Mouse (Mus musculus): Measurements from ENCODE around the gene Sars. TPM values are rescaled to one million over a fixed set of nuclear protein-coding genes. Genes with fewer than 3 reads are reported as not detected.

Gene Sars
- polyA plus RNA-seq (2012; rRNA removed) = 46.8 and 52.8 TPM in 2 replicates

DNA sequence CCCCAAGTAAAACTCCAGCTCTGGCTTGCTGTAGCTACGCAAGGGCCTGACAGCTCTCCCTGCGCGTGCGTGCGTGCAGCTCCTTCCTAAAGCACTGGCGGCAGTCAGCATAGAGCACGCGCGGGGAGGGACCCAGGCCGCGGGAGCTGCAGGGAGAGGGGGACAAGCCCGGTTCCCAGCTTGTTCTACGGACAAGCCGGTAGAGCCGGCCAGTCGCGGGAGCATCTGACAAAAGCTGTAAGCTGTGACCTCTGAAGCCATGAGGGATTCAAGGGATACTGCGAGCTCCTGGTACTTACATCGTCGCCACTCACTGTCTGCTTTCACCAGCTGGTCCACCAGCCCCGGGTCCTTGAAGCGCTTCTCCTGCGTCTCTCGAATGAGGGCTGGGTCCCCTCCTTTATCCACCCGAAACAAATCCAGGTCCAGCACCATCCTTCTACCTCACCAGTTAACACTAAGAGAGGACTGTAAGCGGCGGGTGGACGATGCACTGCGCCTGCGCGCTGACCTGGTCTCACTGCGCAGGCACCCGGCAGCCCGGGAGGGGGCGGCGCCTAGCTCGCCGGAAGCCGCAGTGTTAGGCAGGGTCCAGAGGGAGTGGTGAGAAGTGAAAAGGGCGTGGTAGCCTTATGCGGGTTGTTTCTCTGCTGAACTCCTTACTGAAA lies at the start of gene Sars:
Gene Sars, minus strand, starts transcription at position 512 of the 668 bp plus-strand sequence.

DNA sequence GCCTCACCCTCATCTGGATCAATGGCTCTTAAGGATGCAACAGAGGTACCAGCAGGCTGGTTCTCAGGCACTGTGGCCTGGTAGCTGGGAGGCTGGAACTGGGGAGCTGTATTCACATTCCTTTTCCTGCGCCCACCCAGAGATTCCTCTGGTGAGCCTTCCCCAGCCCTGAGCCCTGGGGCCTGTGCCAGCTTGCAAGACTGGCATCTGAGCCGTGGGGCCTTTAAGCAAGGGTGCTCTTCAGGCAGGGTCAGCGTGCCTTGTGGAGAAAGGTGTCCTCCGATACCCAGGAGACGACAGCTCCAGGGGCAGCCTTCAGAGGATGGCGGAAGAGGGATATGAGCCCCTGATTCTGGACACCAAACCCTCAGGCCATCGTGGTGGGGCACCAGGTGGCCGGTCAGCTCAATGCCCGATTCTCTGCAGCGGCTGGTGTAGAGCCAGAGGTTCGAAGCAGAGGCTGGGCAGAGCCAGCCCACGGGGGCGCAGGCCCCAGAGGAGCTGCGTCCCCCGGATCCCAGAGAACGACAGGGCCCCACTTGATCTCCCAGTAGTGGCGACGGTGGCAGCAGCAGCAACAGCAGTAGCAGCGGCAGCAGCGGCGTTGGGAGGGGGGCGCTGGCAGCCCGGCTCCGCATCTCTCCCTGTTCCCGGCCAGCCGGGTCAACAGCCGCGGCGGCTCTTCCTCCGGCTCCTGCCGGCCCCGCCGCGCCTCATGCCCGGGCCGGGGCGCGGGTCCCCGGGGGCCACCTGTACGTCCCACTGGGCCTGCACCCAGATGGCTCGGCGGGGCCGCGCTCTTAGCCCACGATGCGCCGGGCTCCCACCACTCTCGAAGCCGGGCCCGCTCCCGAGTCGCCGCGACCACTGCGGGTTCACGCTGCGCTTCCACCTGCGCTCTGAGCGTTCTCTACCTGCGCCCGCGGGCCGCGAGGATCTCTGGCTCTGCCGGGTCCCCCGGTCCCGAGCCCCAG lies 29.9 kb downstream of the Sars start, which contains the start of gene Celsr2:
Gene Celsr2, minus strand, starts transcription at position 696 of the 974 bp plus-strand sequence.

DNA sequence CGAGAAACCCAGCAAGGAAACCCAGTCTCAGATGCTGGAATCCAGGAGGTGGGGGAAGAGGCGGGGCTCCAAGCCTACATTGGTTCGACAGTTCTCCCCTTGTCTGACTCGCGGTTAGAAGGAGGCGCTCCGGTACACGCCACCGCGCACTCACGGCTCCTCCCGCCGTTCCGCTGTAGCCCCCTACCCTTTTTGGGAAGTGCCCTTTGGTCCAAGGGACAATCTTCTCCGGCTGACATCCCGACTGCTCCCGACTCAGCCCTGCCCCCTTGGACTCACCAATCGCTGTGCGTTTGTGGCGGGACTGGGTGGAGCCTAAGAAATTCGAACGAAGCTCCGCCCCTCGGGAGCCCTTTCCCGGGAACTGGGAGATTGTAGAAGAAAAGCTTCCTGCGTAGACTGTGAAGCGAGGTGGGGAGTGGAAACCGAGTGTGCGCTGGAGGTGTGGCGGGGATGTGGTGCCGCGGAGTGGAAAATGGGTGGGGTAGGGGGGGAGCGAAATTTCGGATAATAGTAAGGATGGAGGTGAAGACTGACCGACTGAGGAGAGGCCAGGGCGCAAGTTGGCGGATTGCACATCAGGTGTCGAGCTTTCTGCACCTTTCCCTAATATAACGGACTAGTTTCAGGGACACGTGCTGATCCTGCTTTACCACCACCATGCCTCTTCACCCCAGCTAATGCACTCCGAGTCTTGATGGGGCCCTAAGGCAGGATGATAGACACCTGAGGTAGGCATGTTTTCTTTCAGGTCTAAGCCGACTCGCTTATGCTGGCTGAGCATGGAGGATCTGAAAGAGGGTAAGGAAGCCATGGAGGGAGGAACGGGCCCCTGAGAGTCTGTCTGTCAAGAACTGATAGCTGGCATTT lies 61.3 kb downstream of the Sars start, which contains the start of gene Psrc1:
Gene Psrc1, plus strand, starts transcription at position 355 of the 870 bp plus-strand sequence.

Other genes with a start within 250 kb of the Sars start
- 1.5 and 1.9 TPM in 2 replicates for gene Cyb561d1, start 244.0 kb downstream of the Sars start, polyA plus RNA-seq (2012; rRNA removed)
- 1.9 and 2.1 TPM in 2 replicates for gene Atxn7l2, start 234.3 kb downstream of the Sars start, polyA plus RNA-seq (2012; rRNA removed)
- gene Sypl2, start 218.6 kb downstream of the Sars start, polyA plus RNA-seq (2012; rRNA removed) = 0.03 and 0.07 TPM in 2 replicates
- 97.2 and 113 TPM in 2 replicates for gene Psma5, start 188.3 kb downstream of the Sars start, polyA plus RNA-seq (2012; rRNA removed)
- 3.5 and 4.0 TPM in 2 replicates for gene Sort1, start 161.1 kb downstream of the Sars start, polyA plus RNA-seq (2012; rRNA removed)
- gene Mybphl, start 80.3 kb downstream of the Sars start, polyA plus RNA-seq (2012; rRNA removed) = 0.16 and 0.25 TPM in 2 replicates
- 20.7 and 20.8 TPM in 2 replicates for gene Psrc1, start 61.4 kb downstream of the Sars start, polyA plus RNA-seq (2012; rRNA removed)
- gene Celsr2, start 29.7 kb downstream of the Sars start, polyA plus RNA-seq (2012; rRNA removed) = 0.23 and 0.29 TPM in 2 replicates
- gene 1700013F07Rik, start 88.9 kb upstream of the Sars start, polyA plus RNA-seq (2012; rRNA removed) = not detected in 2 replicates
- 0.05 and 0.11 TPM in 2 replicates for gene 5330417C22Rik, start 91.3 kb upstream of the Sars start, polyA plus RNA-seq (2012; rRNA removed)
- 3.4 and 4.7 TPM in 2 replicates for gene Tmem167b, start 117.3 kb upstream of the Sars start, polyA plus RNA-seq (2012; rRNA removed)
- 6.1 and 6.8 TPM in 2 replicates for gene Taf13, start 126.5 kb upstream of the Sars start, polyA plus RNA-seq (2012; rRNA removed)
- gene Wdr47, start 146.1 kb upstream of the Sars start, polyA plus RNA-seq (2012; rRNA removed) = 1.5 TPM in 2 replicates
- 25.3 and 27.0 TPM in 2 replicates for gene Clcc1, start 208.7 kb upstream of the Sars start, polyA plus RNA-seq (2012; rRNA removed)

All from liver, embryonic 14 days (tissue).